Mouse (Mus musculus) right cerebral cortex, adult 2 months (tissue): ENCODE data around the gene Sh2b3.

Experiments used
- DNase-seq, 2 experiments: peaks; one replicate each; pipeline ENCODE4 v3.0.0; 2021 to 2022; ENCODE audit warnings: low spot score in 2 of 2

The Sh2b3 gene

GRCm38 (mm10) chr5:121843138-121843905, 5.9 kb upstream of the Sh2b3 start:
- no peak for DNase-seq

- DNase-seq = peak; percentile 83 to 85
Observed at GRCm38 (mm10) chr5:121842665-121843118, 5.2 kb upstream of the Sh2b3 start.

- no peak for DNase-seq
Observed at GRCm38 (mm10) chr5:121841973-121842372, 4.5 kb upstream of the Sh2b3 start.

- DNase-seq = no peak
Observed at GRCm38 (mm10) chr5:121841516-121841915, 4.1 kb upstream of the Sh2b3 start.

GRCm38 (mm10) chr5:121839128-121839473, 1.7 kb upstream of the Sh2b3 start:
- no peak for DNase-seq

GRCm38 (mm10) chr5:121838341-121839127, 1.1 kb upstream of the Sh2b3 start:
- DNase-seq = peak; percentile 52 to 62

GRCm38 (mm10) chr5:121836692-121837415, 592 bp downstream of the Sh2b3 start:
- peak; percentile 74 to 83 for DNase-seq

GRCm38 (mm10) chr5:121835949-121836691, 1.3 kb downstream of the Sh2b3 start:
- DNase-seq = no peak

- DNase-seq = no peak
Observed at GRCm38 (mm10) chr5:121834991-121835747, 2.3 kb downstream of the Sh2b3 start.

GRCm38 (mm10) chr5:121834241-121834606, 3.2 kb downstream of the Sh2b3 start:
- no peak for DNase-seq

- DNase-seq = no peak
Observed at GRCm38 (mm10) chr5:121833572-121834240, 3.7 kb downstream of the Sh2b3 start.

GRCm38 (mm10) chr5:121833159-121833558, 4.3 kb downstream of the Sh2b3 start:
- no peak for DNase-seq

- no peak for DNase-seq
Observed at GRCm38 (mm10) chr5:121832376-121833155, 4.9 kb downstream of the Sh2b3 start.

GRCm38 (mm10) chr5:121831002-121831601, 6.3 kb downstream of the Sh2b3 start:
- DNase-seq = no peak

GRCm38 (mm10) chr5:121828491-121829432, 8.7 kb downstream of the Sh2b3 start:
- DNase-seq = peak in 1 of 2 experiments; percentile 56

GRCm38 (mm10) chr5:121827876-121828275, 9.6 kb downstream of the Sh2b3 start:
- DNase-seq = no peak

- no peak for DNase-seq
Observed at GRCm38 (mm10) chr5:121825606-121826005, 11.8 kb downstream of the Sh2b3 start.

- no peak for DNase-seq
Observed at GRCm38 (mm10) chr5:121824121-121824520, 13.3 kb downstream of the Sh2b3 start.
